Mouse (Mus musculus): ENCODE results near the gene Oat. TPM values are rescaled to one million over a fixed set of nuclear protein-coding genes. Genes with fewer than 3 reads are reported as not detected.
A peak's percentile ranks its signal among the peaks of the same experiment; 100 is the strongest.

Gene Oat
- polyA plus RNA-seq, 1 experiment from 2014 or later: 300 TPM

GRCm38 (mm10) chr7:132559138-132559766 is 16.9 kb downstream of the Oat start:
- H3K9ac ChIP-seq: no peak overlapping the region
- peaks cover 4% of the 10 kb centered on the region; the same call in 1 of the 2 replicates for H3K4me1 ChIP-seq
- no peaks in the 10 kb centered on the region for H3K9me3 ChIP-seq
- H3K27ac ChIP-seq: no peak overlapping the region; the same call in 1 of the 2 replicates
- no peak overlapping the region for H3K4me3 ChIP-seq
- 35% methylated on average over 3 of the region's 3 CpGs for WGBS
- no peak for ATAC-seq (ENCODE audit: borderline replicate concordance, extremely low read depth, low FRiP score, low TSS enrichment)
- no peak overlapping the region for H3K4me2 ChIP-seq
- H3K27me3 ChIP-seq: no peaks in the 10 kb centered on the region
- peaks cover 73% of the 10 kb centered on the region for H3K36me3 ChIP-seq

GRCm38 (mm10) chr7:132558141-132558736 is 18.0 kb downstream of the Oat start:
- Histone ChIP-seq H3K27ac (no peak overlapping the region), H3K36me3 (peaks cover 63% of the 10 kb centered on the region), H3K9ac (no peak overlapping the region), H3K27me3 (no peaks in the 10 kb centered on the region), H3K4me2 (no peak overlapping the region), H3K9me3 (no peaks in the 10 kb centered on the region), H3K4me3 (no peak overlapping the region), H3K4me1 (peaks cover 4% of the 10 kb centered on the region; the same call in 1 of the 2 replicates)
- no peak; the same call in 1 of the 2 replicates for ATAC-seq (ENCODE audit: borderline replicate concordance, extremely low read depth, low FRiP score, low TSS enrichment)
- 73% methylated on average over 7 of the region's 7 CpGs for WGBS

GRCm38 (mm10) chr7:132556575-132556974 is 19.6 kb downstream of the Oat start:
- ATAC-seq (ENCODE audit: borderline replicate concordance, extremely low read depth, low FRiP score, low TSS enrichment): no peak
- peaks cover 47% of the 10 kb centered on the region for H3K36me3 ChIP-seq
- WGBS: 84% methylated on average over 5 of the region's 5 CpGs

GRCm38 (mm10) chr7:132555911-132556310 is 20.3 kb downstream of the Oat start:
- Histone ChIP-seq H3K27ac (no peak overlapping the region), H3K9ac (no peak overlapping the region), H3K36me3 (peaks cover 40% of the 10 kb centered on the region), H3K4me3 (no peak overlapping the region), H3K9me3 (no peaks in the 10 kb centered on the region), H3K4me2 (no peak overlapping the region), H3K4me1 (peaks cover 4% of the 10 kb centered on the region; the same call in 1 of the 2 replicates), H3K27me3 (no peaks in the 10 kb centered on the region)
- ATAC-seq (ENCODE audit: borderline replicate concordance, extremely low read depth, low FRiP score, low TSS enrichment): no peak
- 36% methylated on average over 4 of the region's 4 CpGs for WGBS

More at GRCm38 (mm10) chr7:132556575-132556974, 19.6 kb downstream of the Oat start:
- Histone ChIP-seq H3K27ac (no peak overlapping the region), H3K4me3 (no peak overlapping the region), H3K9ac (no peak overlapping the region), H3K9me3 (no peaks in the 10 kb centered on the region), H3K4me1 (peaks cover 4% of the 10 kb centered on the region; the same call in 1 of the 2 replicates), H3K4me2 (no peak overlapping the region), H3K27me3 (no peaks in the 10 kb centered on the region)

GRCm38 (mm10) chr7:132554091-132554490 is 22.1 kb downstream of the Oat start:
- no peak overlapping the region for H3K4me2 ChIP-seq
- peaks cover 4% of the 10 kb centered on the region; the same call in 1 of the 2 replicates for H3K4me1 ChIP-seq
- no peak overlapping the region for H3K9ac ChIP-seq
- no peak overlapping the region for H3K4me3 ChIP-seq
- H3K27me3 ChIP-seq: no peaks in the 10 kb centered on the region
- H3K36me3 ChIP-seq: peaks cover 23% of the 10 kb centered on the region
- H3K27ac ChIP-seq: no peak overlapping the region; the same call in 1 of the 2 replicates
- no peaks in the 10 kb centered on the region for H3K9me3 ChIP-seq
- 50% methylated on average over 2 of the region's 2 CpGs for WGBS
- ATAC-seq (ENCODE audit: borderline replicate concordance, extremely low read depth, low FRiP score, low TSS enrichment): no peak

- H3K4me2 ChIP-seq: peak overlapping the region; percentile 90
- H3K27me3 ChIP-seq: no peaks in the 10 kb centered on the region; the same call in 1 of the 2 replicates
- no peaks in the 10 kb centered on the region for H3K4me1 ChIP-seq
- peak overlapping the region; percentile 48 for H3K4me3 ChIP-seq
- peak overlapping the region; percentile 45 for H3K9ac ChIP-seq
- ATAC-seq (ENCODE audit: borderline replicate concordance, extremely low read depth, low FRiP score, low TSS enrichment): peak; percentile 94
- peaks cover 1% of the 10 kb centered on the region for H3K36me3 ChIP-seq
- no peaks in the 10 kb centered on the region for H3K9me3 ChIP-seq
- 2% methylated on average over 27 of the region's 27 CpGs for WGBS
- no peak overlapping the region for H3K27ac ChIP-seq
Observed at GRCm38 (mm10) chr7:132551351-132552126, 24.7 kb downstream of the Oat start.

- Histone ChIP-seq H3K9me3 (no peaks in the 10 kb centered on the region), H3K27ac (no peak overlapping the region), H3K36me3 (no peaks in the 10 kb centered on the region), H3K4me1 (no peaks in the 10 kb centered on the region), H3K4me2 (no peak overlapping the region), H3K4me3 (no peak overlapping the region), H3K9ac (no peak overlapping the region), H3K27me3 (no peaks in the 10 kb centered on the region; the same call in 1 of the 2 replicates)
- 69% methylated on average over 3 of the region's 3 CpGs for whole genome bisulfite sequencing
- ATAC-seq (ENCODE audit: borderline replicate concordance, extremely low read depth, low FRiP score, low TSS enrichment): no peak
Observed at GRCm38 (mm10) chr7:132547126-132547525, 29.1 kb downstream of the Oat start.

GRCm38 (mm10) chr7:132542427-132542826 is 33.8 kb downstream of the Oat start:
- Histone ChIP-seq H3K27me3 (no peaks in the 10 kb centered on the region; the same call in 1 of the 2 replicates), H3K36me3 (no peaks in the 10 kb centered on the region), H3K27ac (no peak overlapping the region), H3K9me3 (no peaks in the 10 kb centered on the region), H3K4me3 (no peak overlapping the region), H3K4me2 (no peak overlapping the region), H3K4me1 (no peaks in the 10 kb centered on the region), H3K9ac (no peak overlapping the region)
- 52% methylated on average over 4 of the region's 4 CpGs for WGBS
- no peak for ATAC-seq (ENCODE audit: borderline replicate concordance, extremely low read depth, low FRiP score, low TSS enrichment)

- H3K9me3 ChIP-seq: no peaks in the 10 kb centered on the region
- H3K4me2 ChIP-seq: no peak overlapping the region
- H3K4me3 ChIP-seq: no peak overlapping the region
- H3K27me3 ChIP-seq: no peaks in the 10 kb centered on the region
- no peak overlapping the region for H3K27ac ChIP-seq
- H3K4me1 ChIP-seq: no peaks in the 10 kb centered on the region
- no peak for ATAC-seq (ENCODE audit: borderline replicate concordance, extremely low read depth, low FRiP score, low TSS enrichment)
- H3K36me3 ChIP-seq: no peaks in the 10 kb centered on the region
- WGBS: 57% methylated on average over 3 of the region's 3 CpGs
- no peak overlapping the region for H3K9ac ChIP-seq
Observed at GRCm38 (mm10) chr7:132541566-132541965, 34.6 kb downstream of the Oat start.

GRCm38 (mm10) chr7:132540597-132540996 is 35.6 kb downstream of the Oat start:
- WGBS: 79% methylated on average over 4 of the region's 4 CpGs
- Histone ChIP-seq H3K4me1 (no peaks in the 10 kb centered on the region), H3K4me3 (no peak overlapping the region), H3K4me2 (no peak overlapping the region), H3K27me3 (no peaks in the 10 kb centered on the region), H3K9me3 (no peaks in the 10 kb centered on the region), H3K36me3 (no peaks in the 10 kb centered on the region), H3K27ac (no peak overlapping the region), H3K9ac (no peak overlapping the region)
- no peak for ATAC-seq (ENCODE audit: borderline replicate concordance, extremely low read depth, low FRiP score, low TSS enrichment)

GRCm38 (mm10) chr7:132529206-132529605 is 47.0 kb downstream of the Oat start:
- no peak overlapping the region for H3K4me2 ChIP-seq
- H3K4me3 ChIP-seq: no peak overlapping the region
- no peak overlapping the region for H3K27ac ChIP-seq
- no peaks in the 10 kb centered on the region for H3K36me3 ChIP-seq
- no peaks in the 10 kb centered on the region for H3K4me1 ChIP-seq
- 70% methylated on average over 3 of the region's 3 CpGs for WGBS
- no peaks in the 10 kb centered on the region for H3K9me3 ChIP-seq
- H3K9ac ChIP-seq: no peak overlapping the region
- no peaks in the 10 kb centered on the region for H3K27me3 ChIP-seq
- no peak for ATAC-seq (ENCODE audit: borderline replicate concordance, extremely low read depth, low FRiP score, low TSS enrichment)

Data from lung, embryonic 15.5 days (tissue).